Mouse (Mus musculus) embryonic facial prominence, embryonic 13.5 days (tissue): Measurements from ENCODE around the gene Rslcan18. TPM values are rescaled to one million over a fixed set of nuclear protein-coding genes. Genes with fewer than 3 reads are reported as not detected.

Source experiments
- ATAC-seq: fragments of 200-750 bp; cut with Nextera tagmentation; 2 replicates; pipeline ENCODE4 v1.8.0; 2017; ENCODE audit warnings: low read depth; ENCODE audit not compliant: insufficient number of reproducible peaks, insufficient read depth, low FRiP score, low TSS enrichment
- H3K27ac ChIP-seq: fragments of 300-500 bp; sonication (generic); 2 replicates; pipeline ENCODE4 v1.5.1; 2015; ENCODE audit warnings: moderate library complexity, mild to moderate bottlenecking, inconsistent platforms
- H3K27me3 ChIP-seq: fragments of 300-500 bp; sonication (generic); 2 replicates; pipeline ENCODE4 v1.6.1; 2015; ENCODE audit warnings: mild to moderate bottlenecking, inconsistent platforms
- H3K36me3 ChIP-seq: fragments of 300-500 bp; sonication (generic); 2 replicates; pipeline ENCODE4 v1.6.1; 2015; ENCODE audit warnings: mild to moderate bottlenecking, inconsistent platforms
- H3K4me1 ChIP-seq: fragments of 300-500 bp; sonication (generic); 2 replicates; pipeline ENCODE4 v1.6.1; 2015; ENCODE audit warnings: inconsistent platforms
- H3K4me2 ChIP-seq: fragments of 300-500 bp; sonication (generic); 2 replicates; pipeline ENCODE4 v1.6.1; 2015; ENCODE audit warnings: moderate library complexity, mild to moderate bottlenecking, inconsistent platforms
- H3K4me3 ChIP-seq: fragments of 300-500 bp; sonication (generic); 2 replicates; pipeline ENCODE4 v1.5.1; 2015; ENCODE audit warnings: mild to moderate bottlenecking, inconsistent platforms
- H3K9ac ChIP-seq: fragments of 300-500 bp; sonication (generic); 2 replicates; pipeline ENCODE4 v1.6.1; 2015; ENCODE audit warnings: mild to moderate bottlenecking, inconsistent platforms
- H3K9me3 ChIP-seq: fragments of 300-500 bp; sonication (generic); 2 replicates; pipeline ENCODE4 v1.6.1; 2016; ENCODE audit warnings: inconsistent platforms
- WGBS: fragments of 180-500 bp; shearing (Covaris S2); methylation state at CpG from one replicate; pipeline ENCODE4 v1.1.7; 2015; ENCODE audit warnings: mixed read lengths; 5-methylcytosine and 5-hydroxymethylcytosine counted together
- polyA plus RNA-seq: library from polyadenylated mRNA; unstranded; fragments of >200 nt; fragmentation: Nextera tagmentation; extraction: Ambion mirVana; gene quantifications from 2 replicates; pipeline ENCODE4 v1.2.1, GENCODE M21; 2015

Gene Rslcan18
- polyA plus RNA-seq, 1 experiment from 2014 or later, result 0.13 TPM

DNA sequence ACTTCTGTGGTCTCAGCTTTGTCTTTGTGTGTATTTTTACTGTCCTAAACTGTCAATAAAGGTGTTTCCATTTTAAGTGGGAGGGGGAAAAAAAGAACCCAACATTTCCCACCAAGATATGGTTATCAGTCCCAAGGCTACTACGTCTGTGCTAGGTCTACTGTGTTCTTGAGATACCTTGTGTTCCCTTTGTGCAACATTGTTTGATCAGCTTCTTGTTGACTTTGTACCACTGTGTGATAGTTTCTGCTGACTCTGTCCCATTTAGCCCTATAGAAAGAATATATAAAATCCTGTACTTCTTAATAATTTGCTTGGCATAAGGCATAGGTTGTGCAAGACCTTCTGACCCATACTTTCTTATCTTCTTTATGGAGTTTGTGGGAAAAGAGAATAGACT is 25.9 kb downstream of the Rslcan18 start:
- Histone ChIP-seq H3K27ac (no peak overlapping the region), H3K4me3 (no peak overlapping the region), H3K27me3 (no peaks in the 10 kb centered on the region), H3K36me3 (no peaks in the 10 kb centered on the region), H3K9ac (no peak overlapping the region), H3K4me2 (no peak overlapping the region), H3K4me1 (no peaks in the 10 kb centered on the region), H3K9me3 (no peaks in the 10 kb centered on the region)
- 86% methylated on average over 1 of the region's 1 CpGs for WGBS
- no peak for ATAC-seq

DNA sequence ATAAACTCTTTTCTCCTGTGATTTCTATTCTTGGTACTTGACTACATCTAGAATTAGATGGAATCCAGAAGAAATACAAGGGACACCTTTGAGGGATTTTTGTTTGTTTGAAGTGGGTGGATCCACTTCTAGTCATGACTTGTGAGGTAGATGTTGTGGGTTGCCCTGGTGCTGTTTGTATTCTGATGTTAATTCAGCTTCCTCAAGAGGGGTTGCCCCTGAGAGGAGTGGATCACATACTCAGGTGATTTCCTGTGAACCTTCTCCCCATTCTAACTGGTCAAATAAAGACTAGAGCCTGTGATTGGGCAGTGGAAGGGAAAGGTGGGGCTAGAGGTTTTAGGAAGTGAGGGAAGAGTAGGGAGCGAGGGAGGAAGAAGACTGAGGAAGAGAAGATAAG is 34.1 kb downstream of the Rslcan18 start:
- Histone ChIP-seq H3K4me1 (peaks cover 8% of the 10 kb centered on the region; the same call in 1 of the 2 replicates), H3K9me3 (peaks cover 6% of the 10 kb centered on the region), H3K36me3 (peaks cover 21% of the 10 kb centered on the region), H3K4me3 (peak overlapping the region; percentile 67), H3K4me2 (peak overlapping the region; percentile 65), H3K27ac (peak overlapping the region; percentile 91), H3K27me3 (no peaks in the 10 kb centered on the region), H3K9ac (peak overlapping the region; percentile 81)
- ATAC-seq, result no peak
- WGBS, result 68% methylated on average over 1 of the region's 1 CpGs

DNA sequence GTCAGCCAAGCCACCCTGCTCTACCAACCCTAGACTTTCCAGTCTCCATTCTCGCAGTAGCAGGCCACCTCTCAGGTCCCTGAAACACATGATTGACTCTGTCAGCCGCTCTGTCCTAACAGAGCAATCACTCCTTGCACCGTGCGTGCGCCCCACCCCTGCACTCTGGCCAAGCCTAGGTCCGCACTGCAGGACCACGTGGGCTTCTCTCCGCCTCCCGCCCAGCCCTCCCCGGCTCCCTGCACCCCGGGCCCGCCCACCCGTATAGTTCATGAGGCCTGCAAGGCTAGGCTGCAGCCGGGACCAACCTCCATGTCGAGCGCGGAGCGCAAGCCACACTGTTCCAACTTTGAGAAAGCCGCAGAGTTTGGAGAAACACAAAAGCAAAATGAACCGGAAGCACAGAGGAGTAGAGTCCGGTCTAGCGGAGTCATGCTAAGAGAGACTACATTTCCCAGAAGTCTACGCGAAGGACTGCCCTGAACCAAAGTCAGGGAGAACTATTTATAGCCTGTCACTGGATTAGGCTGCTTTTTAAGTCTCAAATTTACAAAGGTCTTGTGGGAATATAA is 34.8 kb downstream of the Rslcan18 start:
- H3K36me3 ChIP-seq, result peaks cover 26% of the 10 kb centered on the region
- WGBS, result under 1% methylated on average over 24 of the region's 24 CpGs
- peaks cover 8% of the 10 kb centered on the region; the same call in 1 of the 2 replicates for H3K4me1 ChIP-seq
- H3K27ac ChIP-seq, result peak overlapping the region; percentile 91
- no peaks in the 10 kb centered on the region for H3K27me3 ChIP-seq
- peak overlapping the region; percentile 65 for H3K4me2 ChIP-seq
- peaks cover 11% of the 10 kb centered on the region for H3K9me3 ChIP-seq
- peak overlapping the region; percentile 81 for H3K9ac ChIP-seq
- H3K4me3 ChIP-seq, result peak overlapping the region; percentile 67
- peak; percentile 96 for ATAC-seq

GRCm38 (mm10) chr13:67077244-67077643 is 38.8 kb downstream of the Rslcan18 start:
- WGBS, result 98% methylated on average over 2 of the region's 2 CpGs
- H3K4me1 ChIP-seq, result peaks cover 8% of the 10 kb centered on the region; the same call in 1 of the 2 replicates
- H3K4me2 ChIP-seq, result no peak overlapping the region
- H3K27ac ChIP-seq, result no peak overlapping the region
- no peaks in the 10 kb centered on the region for H3K27me3 ChIP-seq
- ATAC-seq, result no peak
- no peak overlapping the region for H3K4me3 ChIP-seq
- peaks cover 28% of the 10 kb centered on the region for H3K9me3 ChIP-seq
- H3K9ac ChIP-seq, result no peak overlapping the region
- peaks cover 58% of the 10 kb centered on the region for H3K36me3 ChIP-seq

DNA sequence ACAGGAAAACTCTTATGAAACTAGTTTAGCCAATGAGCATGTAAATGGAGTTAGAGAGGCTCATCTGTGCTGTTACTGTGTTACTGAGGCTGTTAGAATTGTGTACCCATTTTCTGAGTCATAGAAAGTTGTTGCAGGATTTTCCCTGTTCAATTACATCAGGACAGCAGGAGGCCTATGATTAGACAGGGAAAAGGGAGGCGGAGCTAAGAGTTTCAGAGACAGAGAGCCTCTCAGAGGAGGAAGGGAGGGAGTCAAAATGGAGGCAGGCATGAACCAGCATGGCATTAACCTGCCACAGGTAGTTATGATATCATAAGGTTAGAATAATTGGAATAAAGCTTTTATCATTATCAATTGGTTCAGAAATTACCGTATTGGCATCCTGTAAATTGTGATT is 43.3 kb downstream of the Rslcan18 start:
- Histone ChIP-seq H3K36me3 (peaks cover 75% of the 10 kb centered on the region), H3K9me3 (peaks cover 58% of the 10 kb centered on the region), H3K4me3 (no peak overlapping the region), H3K27me3 (no peaks in the 10 kb centered on the region), H3K4me1 (no peaks in the 10 kb centered on the region), H3K4me2 (no peak overlapping the region), H3K27ac (no peak overlapping the region), H3K9ac (no peak overlapping the region)
- ATAC-seq, result no peak
- 94% methylated on average over 2 of the region's 2 CpGs for WGBS

DNA sequence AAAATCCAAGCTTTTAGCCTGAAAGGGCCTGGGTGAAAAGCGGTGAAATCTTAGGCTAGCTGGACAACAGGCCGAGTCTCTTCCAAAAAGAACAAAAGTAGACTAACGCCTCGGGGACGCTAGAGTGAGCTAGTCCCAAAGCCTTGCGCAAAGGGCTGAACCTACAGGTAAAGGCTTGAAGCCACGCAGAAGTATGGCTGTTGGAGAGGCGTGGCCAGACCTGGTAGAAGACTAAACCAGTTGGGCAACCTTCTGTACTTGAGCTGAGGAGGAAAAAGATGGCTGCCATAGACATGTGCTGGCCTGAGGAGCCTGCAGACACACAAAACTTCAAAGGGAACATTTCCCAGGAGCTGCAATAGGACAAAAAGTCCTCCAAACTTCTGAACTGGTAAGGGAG is 50.7 kb downstream of the Rslcan18 start:
- Histone ChIP-seq H3K27ac (no peak overlapping the region), H3K4me2 (no peak overlapping the region), H3K27me3 (no peaks in the 10 kb centered on the region), H3K9ac (no peak overlapping the region), H3K9me3 (peaks cover 27% of the 10 kb centered on the region), H3K4me3 (no peak overlapping the region), H3K4me1 (no peaks in the 10 kb centered on the region), H3K36me3 (peaks cover 29% of the 10 kb centered on the region)
- 79% methylated on average over 8 of the region's 8 CpGs for WGBS
- no peak for ATAC-seq

- no peak overlapping the region for H3K9ac ChIP-seq
Measured at GRCm38 (mm10) chr13:67062427-67062826, 53.6 kb downstream of the Rslcan18 start.

DNA sequence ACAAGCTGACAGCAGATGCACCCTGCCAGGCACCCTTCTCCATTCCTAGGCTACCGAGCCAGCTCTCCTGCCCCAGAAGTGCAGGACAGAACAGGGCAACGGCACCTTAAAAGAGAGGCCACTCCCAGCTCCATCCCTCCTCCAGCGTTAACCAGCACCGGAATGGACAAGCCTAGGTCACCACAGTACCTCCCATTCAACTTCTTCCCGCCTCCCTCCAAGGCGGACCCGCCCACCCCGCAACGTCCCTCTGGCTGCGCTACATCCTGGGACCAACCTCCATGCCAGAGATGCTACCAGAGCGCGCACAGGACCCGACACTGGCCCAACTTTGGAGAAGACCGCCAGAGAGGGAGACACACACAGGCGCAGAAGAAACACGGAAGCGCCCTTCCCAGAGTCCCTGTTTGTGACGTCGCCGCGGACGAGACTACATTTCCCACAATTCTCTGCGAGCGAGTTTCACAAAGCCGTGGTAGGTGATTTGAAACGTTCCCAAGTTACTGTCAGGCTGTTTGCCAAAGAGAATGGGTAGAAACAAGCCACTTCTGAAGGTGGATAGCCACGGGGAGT is 55.2 kb downstream of the Rslcan18 start, which contains the start of gene Zfp712:
TSS of gene Zfp712 (minus strand) at position 385 of the 573 bp plus-strand sequence.
- Histone ChIP-seq H3K27me3 (no peaks in the 10 kb centered on the region), H3K9ac (peak within 1 kb of the TSS; percentile 83), H3K4me2 (peak within 1 kb of the TSS; percentile 79), H3K4me3 (peak within 1 kb of the TSS; percentile 71), H3K9me3 (no peaks in the 10 kb centered on the region), H3K36me3 (no peaks in the 10 kb centered on the region), H3K27ac (peak within 1 kb of the TSS; percentile 91), H3K4me1 (peaks cover 4% of the 10 kb centered on the region; the same call in 1 of the 2 replicates)
- ATAC-seq, result peak; percentile 92
- WGBS, result under 1% methylated on average over 27 of the region's 27 CpGs

More at GRCm38 (mm10) chr13:67062427-67062826, 53.6 kb downstream of the Rslcan18 start:
- 57% methylated on average over 7 of the region's 7 CpGs for WGBS
- Histone ChIP-seq H3K36me3 (peaks cover 5% of the 10 kb centered on the region; the same call in 1 of the 2 replicates), H3K4me3 (no peak overlapping the region), H3K9me3 (peaks cover 4% of the 10 kb centered on the region), H3K27ac (no peak overlapping the region), H3K27me3 (no peaks in the 10 kb centered on the region), H3K4me2 (no peak overlapping the region), H3K4me1 (peaks cover 4% of the 10 kb centered on the region; the same call in 1 of the 2 replicates)
- ATAC-seq, result no peak

DNA sequence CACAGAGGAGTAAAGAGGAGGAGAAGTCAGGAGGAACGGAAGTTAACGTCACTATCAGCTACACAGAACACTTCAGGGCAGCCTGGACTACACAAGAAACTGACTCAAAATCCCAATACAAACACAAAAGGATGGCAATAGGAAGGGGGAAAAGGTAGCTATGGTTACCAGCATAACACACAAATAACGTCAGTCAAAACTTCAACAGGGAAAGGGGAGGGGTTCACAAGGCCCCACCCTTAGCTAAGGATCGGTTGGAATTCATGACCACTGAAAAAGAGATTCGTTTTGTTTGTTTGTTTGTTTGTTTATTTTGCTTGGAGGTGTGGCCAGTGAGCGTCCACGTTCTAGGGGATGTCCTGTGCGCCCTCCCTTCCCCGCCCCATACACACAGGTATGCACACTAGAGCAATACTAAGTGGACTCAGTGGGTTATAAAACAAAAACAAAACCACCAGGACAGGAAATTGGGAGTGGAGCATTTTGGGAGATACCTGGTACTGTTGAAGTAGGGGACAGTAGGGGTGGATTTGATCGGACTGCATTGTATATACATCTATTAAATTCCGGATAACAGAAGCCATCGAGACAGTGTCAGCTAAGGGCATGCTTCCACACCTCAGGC is 55.8 kb downstream of the Rslcan18 start:
- Histone ChIP-seq H3K36me3 (no peaks in the 10 kb centered on the region), H3K4me1 (peaks cover 4% of the 10 kb centered on the region; the same call in 1 of the 2 replicates), H3K9me3 (no peaks in the 10 kb centered on the region), H3K9ac (peak overlapping the region; percentile 83), H3K4me3 (peak overlapping the region; percentile 71), H3K27ac (peak overlapping the region; percentile 91), H3K27me3 (no peaks in the 10 kb centered on the region), H3K4me2 (peak overlapping the region; percentile 79)
- WGBS, result 3% methylated on average over 12 of the region's 12 CpGs
- ATAC-seq, result peak; percentile 20; the same call in 1 of the 2 replicates
